11 mouse cellular contexts compared by ENCODE assay signal in the genomic region with DNA sequence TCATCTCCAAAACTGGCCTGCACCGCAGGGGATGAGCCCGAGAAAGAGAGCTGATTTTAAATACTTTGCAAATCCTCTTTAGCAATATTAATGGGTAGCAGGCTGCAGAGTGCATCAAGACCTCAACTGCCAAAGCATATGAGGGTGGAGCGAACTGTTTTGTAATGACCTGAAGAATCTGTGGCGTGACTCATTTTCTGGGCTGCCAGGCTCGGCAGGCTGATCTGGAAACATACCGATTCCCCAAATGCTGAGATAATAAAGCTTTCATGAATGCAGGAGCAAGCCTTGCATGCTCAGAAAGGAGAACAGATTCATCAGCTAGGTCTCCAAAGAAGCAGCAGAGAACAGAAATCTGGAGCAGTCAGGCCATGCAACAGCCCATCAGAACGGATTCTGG.
DNase-seq lines count a peak whose midpoint lies in the region; ATAC-seq and TF ChIP-seq lines count a peak whose summit lies in the region.
"Had no signal": no experiment of that assay in that cellular context is flagged by ENCODE, and none has a peak within 500 bp of the region (broad histone marks: within the 10 kb centered on the region; RNA-seq: fewer than 3 reads in every experiment).

No protein-coding gene starts in this region.

- no peak overlapping the region for H3K4me3 ChIP-seq in midbrain, postnatal 0 days (ENCODE audit: low read depth, low read length)
- no peak overlapping the region for H3K4me3 ChIP-seq in midbrain, embryonic 15.5 days
- H3K4me3 ChIP-seq in forebrain, embryonic 11.5 days (ENCODE audit: low read depth, low read length), result no peak overlapping the region

- ATAC-seq in cerebellum, adult (ENCODE audit: insufficient number of reproducible peaks, low FRiP score, low TSS enrichment), result no peak
- no peak for ATAC-seq in midbrain, postnatal 0 days (ENCODE audit: low FRiP score)
- no peak for ATAC-seq in midbrain, embryonic 15.5 days (replicated peaks)
- no peak for ATAC-seq in forebrain, embryonic 11.5 days (replicated peaks; ENCODE audit: low FRiP score)
- no peak for ATAC-seq in monocyte, adult 5-6 weeks (replicated peaks; ENCODE audit: insufficient number of reproducible peaks, low FRiP score, low TSS enrichment, poor library complexity, severe bottlenecking)
- ATAC-seq: forebrain, embryonic 16.5 days had no signal

- H3K9me3 ChIP-seq in midbrain, postnatal 0 days (ENCODE audit: low read length), result no peaks in the 10 kb centered on the region
- H3K9me3 ChIP-seq in midbrain, embryonic 15.5 days, result no peaks in the 10 kb centered on the region
- H3K9me3 ChIP-seq in forebrain, embryonic 11.5 days (ENCODE audit: control insufficient read depth, low read length), result no peaks in the 10 kb centered on the region

- no peak overlapping the region for H3K4me2 ChIP-seq in midbrain, postnatal 0 days (ENCODE audit: low read depth, low read length, poor library complexity, severe bottlenecking)
- no peak overlapping the region for H3K4me2 ChIP-seq in midbrain, embryonic 15.5 days
- no peak overlapping the region for H3K4me2 ChIP-seq in forebrain, embryonic 11.5 days (ENCODE audit: low read depth, low read length, severe bottlenecking)
- H3K4me2 ChIP-seq: lung, embryonic 14.5 days had no signal

- no peak for TF ChIP-seq CTCF in midbrain, postnatal 0 days (IDR thresholded peaks at IDR 0.05)

- WGBS in midbrain, postnatal 0 days, result 53% methylated on average over 7 of the region's 7 CpGs
- WGBS in midbrain, embryonic 15.5 days, result 52% methylated on average over 7 of the region's 7 CpGs
- 71% methylated on average over 7 of the region's 7 CpGs for WGBS in forebrain, embryonic 11.5 days

- no peaks in the 10 kb centered on the region for H3K36me3 ChIP-seq in midbrain, postnatal 0 days (ENCODE audit: insufficient read depth, low read length)
- no peaks in the 10 kb centered on the region for H3K36me3 ChIP-seq in midbrain, embryonic 15.5 days (replicated peaks)
- H3K36me3 ChIP-seq in forebrain, embryonic 11.5 days (ENCODE audit: control insufficient read depth, insufficient read depth, low read length), result no peaks in the 10 kb centered on the region

- H3K27ac ChIP-seq in midbrain, postnatal 0 days (ENCODE audit: low read depth, low read length), result no peak overlapping the region
- H3K27ac ChIP-seq in midbrain, embryonic 15.5 days, result no peak overlapping the region
- H3K27ac ChIP-seq in forebrain, embryonic 11.5 days (ENCODE audit: low read depth, low read length), result no peak overlapping the region

- H3K9ac ChIP-seq in midbrain, postnatal 0 days (replicated peaks; ENCODE audit: low read length, poor library complexity, severe bottlenecking), result no peak overlapping the region
- no peak overlapping the region for H3K9ac ChIP-seq in midbrain, embryonic 15.5 days
- no peak overlapping the region for H3K9ac ChIP-seq in forebrain, embryonic 11.5 days (ENCODE audit: low read length)
- H3K9ac ChIP-seq: lung, embryonic 14.5 days had no signal

- H3K4me1 ChIP-seq in midbrain, postnatal 0 days (ENCODE audit: insufficient read depth, low read length), result no peaks in the 10 kb centered on the region
- H3K4me1 ChIP-seq in midbrain, embryonic 15.5 days, result 0 out of 2 replicates have a peak, but pooled peaks cover 8% of the 10 kb centered on the region
- H3K4me1 ChIP-seq in forebrain, embryonic 11.5 days (replicated peaks; ENCODE audit: control insufficient read depth, insufficient read depth, low read length), result no peaks in the 10 kb centered on the region

- DNase-seq in cerebellum, postnatal 10 days, result peak; percentile 8 to 16
- peak; percentile 9 for DNase-seq in midbrain, postnatal 0 days (ENCODE audit: low spot score)
- DNase-seq in heart, adult 9 months (ENCODE audit: low spot score in 2 of 2), result peak; percentile 7 to 24
- DNase-seq in urinary bladder, postnatal 25 days (ENCODE audit: low spot score), result peak; percentile 33
- DNase-seq in forebrain, embryonic 11.5 days (ENCODE audit: low spot score), result no peak
- DNase-seq: cerebellum, adult 9-11 months; lung, embryonic 14.5 days had no signal

- no peaks in the 10 kb centered on the region for H3K27me3 ChIP-seq in midbrain, postnatal 0 days (ENCODE audit: insufficient read depth, low read length)
- no peaks in the 10 kb centered on the region for H3K27me3 ChIP-seq in midbrain, embryonic 15.5 days (replicated peaks)
- H3K27me3 ChIP-seq in forebrain, embryonic 11.5 days (ENCODE audit: control insufficient read depth, insufficient read depth, low read length), result no peaks in the 10 kb centered on the region
